Mouse (Mus musculus) liver, embryonic 16.5 days (tissue): ENCODE measurements around the gene Eri3. TPM values are rescaled to one million over a fixed set of nuclear protein-coding genes. Genes with fewer than 3 reads are reported as not detected.

Experiments
- ATAC-seq: fragments of 200-750 bp; cut with Nextera tagmentation; 2 replicates; pipeline ENCODE4 v1.8.0; 2017; ENCODE audit warnings: low read depth, mild to moderate bottlenecking, moderate number of reproducible peaks, moderate library complexity
- H3K27ac ChIP-seq: fragments of 300-500 bp; sonication (generic); 2 replicates; pipeline ENCODE4 v1.5.1; 2014; ENCODE audit warnings: mild to moderate bottlenecking, low read length
- H3K27me3 ChIP-seq: fragments of 300-500 bp; sonication (generic); 2 replicates; pipeline ENCODE4 v1.6.1; 2014; ENCODE audit warnings: low read depth, low read length, mixed read lengths; ENCODE audit not compliant: control insufficient read depth, insufficient read depth
- H3K36me3 ChIP-seq: fragments of 300-500 bp; sonication (generic); 2 replicates; pipeline ENCODE4 v1.6.1; 2014; ENCODE audit warnings: mild to moderate bottlenecking; ENCODE audit not compliant: control insufficient read depth, insufficient read depth
- H3K4me1 ChIP-seq: fragments of 300-500 bp; sonication (generic); 2 replicates; pipeline ENCODE4 v1.6.1; 2014; ENCODE audit warnings: low read depth, low read length, mixed read lengths; ENCODE audit not compliant: control insufficient read depth
- H3K4me2 ChIP-seq: fragments of 300-500 bp; sonication (generic); 2 replicates; pipeline ENCODE4 v1.6.1; 2014; ENCODE audit warnings: low read depth, low read length, mixed read lengths
- H3K4me3 ChIP-seq: fragments of 300-500 bp; sonication (generic); 2 replicates; pipeline ENCODE4 v1.5.1; 2014; ENCODE audit warnings: low read depth, mild to moderate bottlenecking, low read length
- H3K9ac ChIP-seq: fragments of 300-500 bp; sonication (generic); 2 replicates; pipeline ENCODE4 v1.6.1; 2014; ENCODE audit warnings: low read depth, low read length
- H3K9me3 ChIP-seq: fragments of 300-500 bp; sonication (generic); replicated peaks from 2 replicates; pipeline ENCODE4 v1.6.1; 2016; ENCODE audit warnings: low read length; ENCODE audit not compliant: control insufficient read depth
- WGBS: fragments of 180-500 bp; shearing (Covaris S2); extraction: QIAGEN DNeasy Blood & Tissue Kit; methylation state at CpG from one replicate; pipeline ENCODE4 v1.1.7; 2014; ENCODE audit not compliant: insufficient replicate concordance; 5-methylcytosine and 5-hydroxymethylcytosine counted together
- polyA plus RNA-seq: library from polyadenylated mRNA; unstranded; fragments of >200 nt; fragmentation: Nextera tagmentation; extraction: Ambion mirVana; gene quantifications from 2 replicates; pipeline ENCODE4 v1.2.1, GENCODE M21; 2015

Eri3 gene
- polyA plus RNA-seq, 1 experiment from 2014 or later = 26.8 TPM

GRCm38 (mm10) chr4:117590781-117591180 lies 40.6 kb downstream of the Eri3 start:
- ATAC-seq = no peak
- Histone ChIP-seq H3K9ac (no peak overlapping the region), H3K4me2 (no peak overlapping the region), H3K36me3 (no peaks in the 10 kb centered on the region), H3K9me3 (no peaks in the 10 kb centered on the region), H3K27ac (no peak overlapping the region), H3K27me3 (no peaks in the 10 kb centered on the region), H3K4me1 (no peaks in the 10 kb centered on the region), H3K4me3 (no peak overlapping the region)
- 77% methylated on average over 2 of the region's 2 CpGs for WGBS

GRCm38 (mm10) chr4:117592206-117592605 lies 42.0 kb downstream of the Eri3 start:
- Histone ChIP-seq H3K9me3 (no peaks in the 10 kb centered on the region), H3K36me3 (no peaks in the 10 kb centered on the region), H3K27me3 (no peaks in the 10 kb centered on the region), H3K4me3 (no peak overlapping the region), H3K9ac (no peak overlapping the region), H3K27ac (no peak overlapping the region), H3K4me1 (no peaks in the 10 kb centered on the region), H3K4me2 (no peak overlapping the region)
- WGBS = 72% methylated on average over 5 of the region's 5 CpGs
- no peak for ATAC-seq

GRCm38 (mm10) chr4:117595293-117595692 lies 45.1 kb downstream of the Eri3 start:
- ATAC-seq = no peak
- H3K27me3 ChIP-seq = no peaks in the 10 kb centered on the region
- no peak overlapping the region for H3K27ac ChIP-seq
- no peak overlapping the region for H3K4me3 ChIP-seq
- no peaks in the 10 kb centered on the region; the same call in 1 of the 2 replicates for H3K36me3 ChIP-seq
- WGBS = 83% methylated on average over 10 of the region's 10 CpGs
- H3K9ac ChIP-seq = no peak overlapping the region
- no peaks in the 10 kb centered on the region for H3K9me3 ChIP-seq
- H3K4me1 ChIP-seq = no peaks in the 10 kb centered on the region
- H3K4me2 ChIP-seq = no peak overlapping the region

GRCm38 (mm10) chr4:117599986-117600565 lies 49.9 kb downstream of the Eri3 start:
- H3K9me3 ChIP-seq = no peaks in the 10 kb centered on the region
- no peak overlapping the region for H3K4me3 ChIP-seq
- WGBS = 72% methylated on average over 7 of the region's 7 CpGs
- no peaks in the 10 kb centered on the region; the same call in 1 of the 2 replicates for H3K36me3 ChIP-seq
- H3K4me2 ChIP-seq = no peak overlapping the region
- no peaks in the 10 kb centered on the region for H3K27me3 ChIP-seq
- H3K27ac ChIP-seq = no peak overlapping the region
- no peak for ATAC-seq
- H3K4me1 ChIP-seq = no peaks in the 10 kb centered on the region
- H3K9ac ChIP-seq = no peak overlapping the region

- no peak overlapping the region for H3K27ac ChIP-seq
- no peak overlapping the region for H3K9ac ChIP-seq
- H3K4me1 ChIP-seq = 0 out of 2 replicates have a peak, but pooled peaks cover 3% of the 10 kb centered on the region
- no peak overlapping the region for H3K4me2 ChIP-seq
- ATAC-seq = no peak
- H3K36me3 ChIP-seq = no peaks in the 10 kb centered on the region; the same call in 1 of the 2 replicates
- WGBS = 66% methylated on average over 5 of the region's 5 CpGs
- no peaks in the 10 kb centered on the region for H3K9me3 ChIP-seq
- no peaks in the 10 kb centered on the region for H3K27me3 ChIP-seq
- no peak overlapping the region for H3K4me3 ChIP-seq
Measured at GRCm38 (mm10) chr4:117601338-117601776, 51.2 kb downstream of the Eri3 start.

- no peak for ATAC-seq
- H3K27ac ChIP-seq = no peak overlapping the region
- H3K27me3 ChIP-seq = no peaks in the 10 kb centered on the region
- no peak overlapping the region for H3K4me2 ChIP-seq
- no peak overlapping the region for H3K9ac ChIP-seq
- no peaks in the 10 kb centered on the region for H3K36me3 ChIP-seq
- no peaks in the 10 kb centered on the region for H3K9me3 ChIP-seq
- 64% methylated on average over 16 of the region's 16 CpGs for WGBS
- no peak overlapping the region for H3K4me3 ChIP-seq
- H3K4me1 ChIP-seq = peaks cover 8% of the 10 kb centered on the region
Measured at GRCm38 (mm10) chr4:117605099-117605953, 55.2 kb downstream of the Eri3 start.

GRCm38 (mm10) chr4:117605954-117606227 lies 55.7 kb downstream of the Eri3 start:
- no peak overlapping the region for H3K9ac ChIP-seq
- H3K27ac ChIP-seq = no peak overlapping the region
- peaks cover 11% of the 10 kb centered on the region for H3K4me1 ChIP-seq
- no peak overlapping the region for H3K4me3 ChIP-seq
- 82% methylated on average over 1 of the region's 1 CpGs for WGBS
- H3K4me2 ChIP-seq = no peak overlapping the region
- no peaks in the 10 kb centered on the region for H3K9me3 ChIP-seq
- ATAC-seq = no peak
- H3K36me3 ChIP-seq = no peaks in the 10 kb centered on the region; the same call in 1 of the 2 replicates
- no peaks in the 10 kb centered on the region for H3K27me3 ChIP-seq

- Histone ChIP-seq H3K36me3 (no peaks in the 10 kb centered on the region; the same call in 1 of the 2 replicates), H3K4me3 (no peak overlapping the region), H3K27ac (no peak overlapping the region), H3K27me3 (no peaks in the 10 kb centered on the region), H3K4me2 (no peak overlapping the region), H3K9me3 (no peaks in the 10 kb centered on the region), H3K9ac (no peak overlapping the region), H3K4me1 (peaks cover 22% of the 10 kb centered on the region)
- 69% methylated on average over 5 of the region's 5 CpGs for WGBS
- no peak for ATAC-seq
Measured at GRCm38 (mm10) chr4:117606831-117607610, 56.9 kb downstream of the Eri3 start.
